Mouse (Mus musculus) liver, postnatal 0 days (tissue): Measurements from ENCODE around the gene Usp5.

Source experiments
- CTCF ChIP-seq: sonication (generic); IDR thresholded peaks from 2 replicates; pipeline ENCODE4 v1.5.1; 2016; ENCODE audit warnings: antibody characterized with exemption, low read depth
- EP300 ChIP-seq: IDR thresholded peaks from 2 replicates; pipeline ENCODE4 v1.6.1; 2016; ENCODE audit warnings: antibody characterized with exemption, low read depth, mild to moderate bottlenecking

DNA sequence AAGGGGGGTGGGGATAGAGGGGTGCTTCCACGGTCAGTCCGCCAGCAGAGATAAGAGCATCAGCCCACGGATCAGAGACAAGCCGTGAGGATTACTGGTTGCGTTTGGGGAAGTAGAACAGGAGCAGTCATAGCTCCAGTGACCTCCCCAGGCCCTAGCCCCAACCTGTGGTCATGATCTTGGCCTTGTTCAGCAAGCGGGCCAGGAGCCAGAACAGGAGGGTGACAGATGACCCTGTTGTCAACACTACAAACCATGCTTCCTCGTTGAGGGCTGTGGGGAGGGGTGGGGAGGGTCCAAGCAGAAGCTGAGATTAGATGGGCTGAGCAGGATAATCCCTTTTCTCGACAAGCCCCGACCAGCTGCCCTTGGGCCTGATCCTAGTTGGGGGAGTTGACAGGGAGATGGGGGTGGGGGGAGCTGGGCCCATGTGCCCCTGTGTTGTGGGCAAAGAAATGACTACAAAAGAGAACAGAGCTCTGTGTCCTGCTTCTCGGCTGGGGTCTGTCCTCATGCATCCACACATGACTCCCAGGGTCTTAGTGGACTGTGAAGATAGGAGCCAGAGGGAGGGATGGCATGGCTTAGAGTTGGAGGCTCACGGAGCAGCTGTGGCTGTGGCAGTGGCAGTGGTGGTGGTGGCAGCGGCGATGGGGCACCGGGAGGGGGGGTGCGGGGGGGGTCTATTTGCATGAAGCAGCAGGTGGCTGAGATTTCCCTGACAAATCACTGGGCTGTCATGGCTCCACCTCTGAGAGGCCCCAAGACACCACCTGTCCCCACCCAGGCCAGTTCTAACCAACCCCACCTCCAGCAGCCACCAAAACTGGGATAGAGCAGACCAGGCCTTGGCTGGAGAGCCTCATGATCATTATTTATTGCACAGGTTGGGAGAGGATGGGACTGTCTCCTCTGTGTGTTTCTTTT lies 11.2 kb upstream of the Usp5 start, which contains the start of gene Gnb3:
- TF ChIP-seq CTCF (no peak), EP300 (no peak)
